Mouse (Mus musculus) bone marrow macrophage, adult 2 months (primary cell): ENCODE results near the gene Ano4.

Source experiments
- CTCF ChIP-seq: IDR thresholded peaks from 2 replicates; pipeline ENCODE4 v1.5.1; 2012; ENCODE audit warnings: low read depth, mild to moderate bottlenecking, low read length, moderate library complexity
- POLR2A ChIP-seq: IDR thresholded peaks from 2 replicates; pipeline ENCODE4 v1.6.1; 2012; ENCODE audit warnings: mild to moderate bottlenecking, low read depth, low read length, borderline replicate concordance

DNA sequence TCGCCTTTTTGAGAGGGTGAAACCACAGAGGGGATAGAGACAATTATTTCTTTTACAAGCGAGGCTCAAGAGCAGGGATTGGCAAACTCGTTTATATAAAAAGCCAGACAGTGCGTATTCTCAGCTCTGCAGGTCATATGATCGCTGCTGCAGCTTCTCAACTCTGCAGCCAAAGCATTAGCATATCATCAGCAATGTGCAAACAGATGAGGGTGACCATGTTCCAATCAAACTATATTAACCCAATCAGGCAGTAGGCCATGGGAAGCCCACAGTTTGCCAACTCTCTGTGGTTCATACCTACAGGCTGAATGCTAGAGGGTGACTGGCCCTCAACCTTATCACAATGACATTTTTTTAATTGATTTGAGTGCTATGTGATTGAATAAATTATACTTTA lies 64.2 kb downstream of the Ano4 start:
- no peak for TF ChIP-seq CTCF
- TF ChIP-seq POLR2A: no peak
